Mouse (Mus musculus): ENCODE results near the gene Csrnp3.

Csrnp3 gene

DNA sequence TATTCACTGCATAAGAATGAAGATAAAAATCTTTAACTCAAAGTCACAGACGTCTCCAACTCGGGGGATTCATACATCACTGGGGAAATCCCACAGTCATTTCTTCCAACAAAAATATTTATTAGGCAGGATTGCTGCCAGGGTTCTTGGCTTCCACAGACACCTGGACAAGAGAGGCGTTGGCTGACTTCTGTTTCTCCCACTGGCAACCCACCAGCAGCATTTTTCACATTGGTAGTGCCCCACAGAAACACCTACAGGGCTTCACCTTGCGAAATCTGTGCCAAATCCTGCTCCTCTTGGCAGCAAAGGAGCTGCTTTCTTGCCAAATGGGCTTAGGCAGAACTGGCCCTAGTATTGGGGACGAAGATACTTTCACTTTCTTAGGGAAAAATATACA is 94.8 kb downstream of the Csrnp3 start:
- ATAC-seq (ENCODE audit: insufficient number of reproducible peaks, low FRiP score, low TSS enrichment), result peak; percentile 91

DNA sequence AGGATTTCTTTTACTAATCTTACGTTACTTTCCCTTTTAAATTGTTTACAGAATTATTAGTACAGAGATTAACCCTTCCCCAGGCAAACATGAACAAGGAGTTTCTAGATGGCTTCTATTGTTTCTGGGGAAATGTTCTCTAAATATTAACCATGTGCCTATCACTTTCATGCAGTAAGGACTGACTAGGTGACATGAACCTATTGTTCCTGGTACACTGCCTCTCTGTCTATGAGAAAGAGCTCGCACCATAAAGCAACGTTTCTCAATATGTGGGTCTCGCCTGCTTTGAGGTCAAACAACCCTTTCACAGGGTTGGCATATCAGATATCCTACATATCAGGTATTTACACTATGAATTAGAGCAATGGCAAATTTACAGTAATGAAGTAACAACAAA is 96.8 kb downstream of the Csrnp3 start:
- ATAC-seq (ENCODE audit: insufficient number of reproducible peaks, low FRiP score, low TSS enrichment), result no peak

DNA sequence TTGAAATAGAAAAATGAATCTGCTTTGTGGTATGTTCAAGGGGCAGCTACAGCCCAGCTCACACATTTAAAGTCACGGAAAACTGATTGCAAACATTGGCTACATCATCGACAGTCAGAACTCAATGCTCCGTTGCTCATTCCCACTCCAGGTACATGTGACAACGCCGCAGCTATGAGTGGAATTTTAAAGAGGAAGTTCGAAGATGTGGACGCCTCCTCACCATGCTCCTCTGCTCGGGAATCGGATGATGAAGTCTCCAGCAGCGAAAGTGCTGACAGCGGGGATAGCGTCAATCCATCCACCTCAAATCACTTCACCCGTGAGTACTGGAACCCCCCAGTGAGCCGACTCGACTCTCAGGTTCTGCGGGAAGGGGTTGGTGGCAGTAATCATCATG is 103.2 kb downstream of the Csrnp3 start:
- no peak for ATAC-seq (ENCODE audit: insufficient number of reproducible peaks, low FRiP score, low TSS enrichment)

DNA sequence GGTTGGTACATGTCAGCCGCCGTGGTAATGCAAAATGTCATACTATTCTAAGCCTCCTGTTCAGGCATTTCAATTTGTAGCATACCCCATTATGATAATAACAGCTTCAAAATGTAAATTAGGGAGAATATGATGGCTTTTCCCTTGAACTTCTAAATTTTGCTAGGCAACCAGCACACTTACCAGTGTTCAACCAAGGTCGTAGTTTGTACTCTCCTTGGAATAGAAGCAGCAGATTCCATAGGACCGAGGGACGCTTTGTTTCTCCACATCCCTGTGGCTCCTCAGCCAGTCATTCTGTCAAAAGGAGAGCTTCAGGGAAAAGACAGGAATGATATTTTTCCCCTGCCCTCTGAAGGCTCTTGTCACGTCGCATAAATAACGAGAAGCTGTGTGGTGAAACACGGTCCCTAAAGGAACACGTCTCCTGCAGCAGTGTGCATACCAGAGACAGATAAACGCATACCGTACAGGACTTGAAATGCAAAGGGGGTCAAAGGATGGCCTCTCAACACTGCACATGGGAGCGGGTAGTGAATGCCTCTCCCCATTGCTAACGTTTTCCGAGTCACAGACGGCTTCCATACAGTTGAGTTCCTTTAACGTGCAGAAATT is 108.3 kb downstream of the Csrnp3 start:
- ATAC-seq (ENCODE audit: insufficient number of reproducible peaks, low FRiP score, low TSS enrichment), result no peak

DNA sequence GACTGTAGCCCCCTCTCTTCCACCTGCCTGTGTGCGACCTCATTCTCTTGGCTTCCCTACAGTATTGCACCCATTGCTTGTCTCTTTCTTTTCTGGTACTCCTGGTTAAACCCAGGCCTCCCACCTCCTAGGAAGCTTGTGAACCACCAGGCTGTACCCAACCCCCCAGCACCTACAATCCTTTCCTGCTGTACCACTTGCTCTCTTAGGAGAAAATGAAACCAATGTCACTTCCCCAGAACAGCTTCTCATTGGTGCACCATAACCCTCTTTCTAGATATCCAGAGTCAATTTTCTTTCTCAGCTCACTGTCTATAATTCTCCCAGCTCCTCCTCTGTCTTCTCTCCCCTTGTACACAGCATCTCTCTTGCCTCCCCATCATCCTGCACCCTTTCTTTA is 110.2 kb downstream of the Csrnp3 start:
- ATAC-seq (ENCODE audit: insufficient number of reproducible peaks, low FRiP score, low TSS enrichment), result no peak

DNA sequence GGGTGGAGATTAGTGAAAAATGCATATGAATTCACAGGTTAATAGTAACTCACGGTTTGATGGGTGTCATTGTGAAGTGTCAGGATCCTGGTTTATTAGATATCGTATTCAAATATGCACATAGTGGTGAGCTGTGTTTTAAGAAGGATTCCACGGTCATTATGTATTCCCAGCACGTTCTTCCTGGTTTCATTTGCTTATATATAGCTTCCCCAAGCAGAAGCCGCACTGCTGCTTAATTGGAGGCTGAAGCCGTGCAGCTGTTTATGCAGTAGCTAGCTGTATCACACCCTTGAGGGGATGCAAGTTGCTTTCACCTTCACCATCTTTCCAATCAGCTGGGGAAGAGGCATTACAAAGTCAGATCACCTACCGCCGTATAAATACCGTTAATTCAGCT is 111.2 kb downstream of the Csrnp3 start:
- no peak for ATAC-seq (ENCODE audit: insufficient number of reproducible peaks, low FRiP score, low TSS enrichment)

DNA sequence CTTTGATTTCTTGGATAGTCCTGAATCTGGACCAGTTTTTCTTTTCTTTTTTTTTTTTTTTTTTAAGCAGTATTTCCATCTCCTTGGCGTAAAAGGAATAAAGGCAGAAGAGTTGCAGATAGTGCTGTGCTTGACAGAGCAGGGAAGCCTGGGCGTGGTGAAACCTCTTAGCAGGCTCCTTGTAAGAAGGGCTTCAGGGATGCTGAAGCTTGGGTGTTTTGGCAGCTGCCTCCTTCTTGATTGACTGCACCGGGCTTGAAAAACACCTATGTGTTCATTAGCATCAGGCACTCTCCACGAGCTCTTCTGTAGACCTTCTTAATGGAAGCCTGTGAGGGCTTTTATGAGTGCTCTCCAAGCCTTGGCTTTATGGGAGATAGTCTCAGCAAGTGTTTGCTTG is 117.9 kb downstream of the Csrnp3 start:
- ATAC-seq (ENCODE audit: insufficient number of reproducible peaks, low FRiP score, low TSS enrichment), result no peak

DNA sequence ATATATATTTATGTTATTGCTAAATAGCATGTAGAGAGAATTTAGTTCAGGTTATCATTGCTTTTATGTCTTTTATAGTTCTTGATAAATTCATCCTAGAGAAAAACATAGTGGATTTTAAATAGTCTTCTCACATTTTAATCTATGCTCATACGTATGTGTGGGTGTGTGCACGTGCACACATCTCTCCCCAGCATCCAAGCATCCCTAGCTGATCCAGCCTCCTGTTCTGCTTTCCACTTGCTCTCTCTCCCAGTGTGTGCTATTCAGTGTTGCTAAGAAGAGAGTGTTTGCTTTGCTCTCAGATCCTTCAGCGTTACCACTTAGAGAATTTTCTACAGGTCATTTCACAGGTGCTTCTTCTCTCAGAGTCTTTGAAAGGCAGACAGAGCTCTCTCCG is 123.2 kb downstream of the Csrnp3 start:
- no peak for ATAC-seq (ENCODE audit: insufficient number of reproducible peaks, low FRiP score, low TSS enrichment)

DNA sequence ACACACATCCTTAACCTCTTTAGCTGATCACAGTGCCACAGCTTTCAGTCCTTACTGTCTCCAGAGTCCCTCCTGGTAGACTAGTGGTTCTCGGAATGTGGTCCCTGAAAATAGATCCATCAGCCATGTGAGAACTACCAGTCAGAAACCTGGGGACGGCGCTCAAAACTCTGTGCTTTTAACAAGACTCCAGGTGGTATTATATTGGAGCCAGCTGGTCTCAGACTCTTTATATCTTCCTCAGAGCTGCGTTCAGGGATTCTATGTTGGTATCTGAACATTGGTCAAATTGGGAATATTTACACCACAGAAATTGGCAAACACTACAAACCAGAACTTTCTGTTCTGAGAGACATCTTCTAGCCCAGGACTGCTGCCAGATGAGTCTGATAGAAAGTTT is 128.3 kb downstream of the Csrnp3 start:
- no peak for ATAC-seq (ENCODE audit: insufficient number of reproducible peaks, low FRiP score, low TSS enrichment)

DNA sequence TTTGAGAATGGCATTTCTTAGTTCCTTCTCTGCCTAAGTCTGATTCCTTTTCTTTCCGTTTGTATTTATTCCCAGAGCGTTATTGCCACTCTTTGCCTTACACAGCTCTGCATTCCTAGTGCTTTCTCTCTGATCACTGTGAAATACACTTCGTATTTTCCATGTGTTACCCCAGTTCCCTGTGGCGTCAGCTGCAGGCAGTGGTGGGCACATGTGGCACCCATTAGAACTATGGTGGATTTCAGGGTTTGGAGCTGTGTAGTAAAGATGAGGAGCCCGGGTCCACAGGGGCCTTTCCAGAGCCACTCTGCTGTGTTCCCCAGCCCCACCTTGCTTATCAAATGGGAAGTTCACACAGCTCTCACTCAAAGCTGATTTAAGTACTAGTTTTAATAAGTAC is 129.8 kb downstream of the Csrnp3 start:
- ATAC-seq (ENCODE audit: insufficient number of reproducible peaks, low FRiP score, low TSS enrichment), result no peak

DNA sequence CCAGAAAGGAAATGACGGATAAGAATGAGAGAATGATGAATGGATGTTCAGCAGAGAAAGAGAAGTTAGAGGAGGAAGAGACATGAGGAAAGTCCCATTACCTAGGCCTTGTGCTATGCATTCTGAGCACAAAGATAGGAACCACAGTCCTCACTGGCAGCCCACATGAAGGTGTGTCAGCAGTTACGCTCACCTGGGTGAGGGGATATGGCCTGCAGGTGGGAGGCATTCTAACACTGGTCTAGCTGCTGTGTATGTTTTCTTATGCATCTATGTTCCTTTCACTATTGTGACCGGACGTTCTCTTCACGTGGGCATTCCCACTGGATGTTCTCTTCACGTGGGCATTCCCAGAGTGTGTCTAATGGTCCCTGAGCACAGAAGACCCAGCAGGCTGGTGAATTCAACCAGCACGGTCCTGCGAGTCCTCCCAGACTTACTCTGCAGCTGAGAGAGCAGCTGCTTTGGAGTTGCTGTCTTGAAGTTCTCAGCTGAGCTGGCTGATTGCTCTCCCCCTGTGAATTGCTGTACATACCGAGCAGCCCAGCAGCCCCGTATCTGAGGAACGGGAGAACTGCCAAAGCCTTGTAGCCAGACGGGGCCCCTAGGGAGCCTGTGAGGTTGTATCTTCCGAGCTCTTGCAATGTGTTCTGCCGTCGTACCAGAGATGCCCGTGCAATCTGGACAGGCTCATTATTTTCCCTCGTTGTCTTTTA is 133.9 kb downstream of the Csrnp3 start:
- peak; percentile 74 for ATAC-seq (ENCODE audit: insufficient number of reproducible peaks, low FRiP score, low TSS enrichment)

DNA sequence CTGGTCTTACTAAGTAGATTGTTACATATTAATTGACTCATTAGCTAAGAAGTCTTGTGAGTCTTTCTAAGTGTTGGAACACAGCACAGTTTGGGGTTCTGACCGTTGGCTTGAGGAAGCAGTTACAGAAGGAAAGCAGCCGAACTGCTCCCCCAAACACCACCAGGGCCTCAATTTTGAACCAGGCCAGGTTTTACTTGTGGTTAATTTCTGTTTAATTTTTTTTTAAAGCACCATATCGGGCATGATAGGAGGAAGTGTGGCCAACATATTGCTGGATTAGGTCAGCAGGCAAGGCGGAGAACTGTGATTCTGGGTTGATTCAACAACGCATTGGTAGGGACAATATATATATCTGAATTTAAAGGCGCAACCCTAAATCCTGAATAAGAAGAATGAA is 135.9 kb downstream of the Csrnp3 start:
- ATAC-seq (ENCODE audit: insufficient number of reproducible peaks, low FRiP score, low TSS enrichment), result no peak

DNA sequence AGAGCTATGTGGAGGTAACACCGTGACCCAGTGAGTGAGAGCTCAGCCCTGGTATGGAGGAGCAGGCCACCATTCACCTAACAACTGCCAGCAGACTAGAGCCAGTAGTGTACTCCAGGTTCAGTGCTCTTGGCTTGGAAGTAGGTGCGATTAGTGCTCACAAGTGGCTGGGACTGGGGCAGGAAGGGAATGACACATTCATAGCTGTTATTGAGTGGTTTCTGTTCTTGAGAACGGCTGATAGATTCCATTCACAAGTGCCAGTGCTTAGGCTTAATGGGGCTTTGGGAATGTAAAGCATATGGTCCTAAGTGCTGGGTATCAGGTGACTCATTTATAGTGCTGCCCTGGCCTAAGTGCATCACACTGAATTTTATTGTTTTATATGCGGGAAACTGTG is 136.4 kb downstream of the Csrnp3 start:
- ATAC-seq (ENCODE audit: insufficient number of reproducible peaks, low FRiP score, low TSS enrichment), result no peak

DNA sequence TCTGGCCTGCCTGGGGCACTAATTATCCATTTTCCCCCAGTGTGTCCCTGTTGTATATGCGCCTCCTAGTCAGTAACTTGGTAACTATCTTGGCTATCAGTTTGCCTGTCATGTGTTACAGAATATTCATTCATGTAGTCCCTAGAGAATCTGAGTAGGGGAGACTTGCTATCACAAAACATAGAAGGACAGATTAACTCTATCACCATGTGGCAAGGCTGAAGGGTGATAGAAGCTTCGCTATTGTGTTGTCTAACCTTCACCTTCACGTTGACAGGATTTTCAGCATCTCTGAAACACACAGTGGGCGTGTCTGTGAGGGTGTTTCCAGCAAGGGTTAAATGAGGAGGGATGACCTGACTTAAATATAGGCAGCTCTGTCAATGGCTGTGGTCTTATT is 140.1 kb downstream of the Csrnp3 start:
- no peak for ATAC-seq (ENCODE audit: insufficient number of reproducible peaks, low FRiP score, low TSS enrichment)

DNA sequence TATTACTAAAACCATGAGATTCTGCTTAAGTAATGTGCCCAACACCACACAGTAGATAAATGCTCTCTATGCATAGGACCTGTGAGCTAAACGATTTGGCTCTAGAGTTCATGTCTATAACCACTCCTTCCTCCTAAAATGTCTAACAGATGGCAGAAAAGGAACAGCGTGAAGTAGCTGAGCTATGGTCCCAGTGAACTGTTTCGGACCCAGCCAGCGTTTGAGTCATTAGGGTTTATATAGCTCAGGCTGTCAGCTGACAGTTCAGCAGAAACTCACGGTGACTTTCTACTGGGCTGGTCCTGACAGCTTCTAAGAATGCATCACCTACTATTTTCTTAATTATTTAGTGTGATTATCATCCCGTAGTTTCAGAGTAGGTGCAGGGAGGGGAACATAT is 141.5 kb downstream of the Csrnp3 start:
- peak; percentile 89 for ATAC-seq (ENCODE audit: insufficient number of reproducible peaks, low FRiP score, low TSS enrichment)

DNA sequence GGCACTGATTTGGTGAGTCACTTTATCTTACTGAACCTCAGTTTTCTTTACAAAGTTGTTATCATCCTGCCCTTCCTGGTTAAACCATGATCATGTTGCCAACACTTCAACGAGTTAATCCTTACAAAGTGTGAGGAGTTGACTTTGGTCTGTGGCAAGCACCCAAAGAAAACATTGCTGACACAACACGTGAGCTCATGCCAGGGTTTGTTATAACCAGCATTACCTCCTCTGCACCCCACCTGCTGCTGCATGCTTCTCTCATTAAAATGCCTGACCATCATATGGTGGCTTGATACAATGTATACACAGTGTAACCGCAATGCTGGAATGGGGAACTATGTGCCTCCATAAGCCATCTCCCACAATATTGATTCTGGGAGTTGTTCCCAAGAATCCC is 142.0 kb downstream of the Csrnp3 start:
- ATAC-seq (ENCODE audit: insufficient number of reproducible peaks, low FRiP score, low TSS enrichment), result no peak

DNA sequence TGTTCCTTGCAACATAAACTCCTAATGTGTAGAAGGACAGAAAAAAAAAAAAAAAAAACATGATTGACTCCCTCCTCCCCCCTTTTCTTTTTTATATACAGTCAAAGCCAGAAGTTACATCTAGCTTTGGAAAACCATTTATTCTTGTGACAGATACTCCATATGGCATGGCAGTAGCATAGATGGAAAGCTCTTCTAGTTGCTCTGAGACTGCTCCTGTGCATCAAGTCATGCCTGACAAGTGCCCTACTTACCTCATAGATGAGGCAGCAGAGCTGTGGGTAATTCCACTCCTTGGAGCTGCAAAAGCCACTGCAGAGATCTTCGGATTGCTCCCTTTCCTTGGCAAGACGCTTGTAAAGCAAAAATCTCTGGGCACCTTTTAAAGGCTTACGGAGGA is 143.2 kb downstream of the Csrnp3 start:
- ATAC-seq (ENCODE audit: insufficient number of reproducible peaks, low FRiP score, low TSS enrichment), result no peak

DNA sequence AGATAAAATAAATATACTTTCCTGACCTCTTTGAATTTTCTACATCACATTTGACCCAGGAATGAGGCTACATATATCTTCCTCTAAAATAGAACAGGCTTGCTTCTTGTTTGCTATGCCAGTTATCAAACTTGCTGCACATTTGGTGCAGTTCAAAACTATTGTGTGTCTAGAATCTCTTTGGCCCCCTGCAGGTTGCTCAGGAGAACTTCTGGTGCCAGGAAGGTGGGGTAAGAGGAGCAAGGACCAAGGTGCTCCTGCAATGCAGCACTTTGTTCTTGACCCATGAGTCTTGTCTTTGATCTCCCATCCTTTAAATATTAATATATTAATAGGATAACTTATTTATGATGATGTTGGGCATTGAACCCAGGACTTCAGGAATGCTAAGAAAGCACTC is 144.5 kb downstream of the Csrnp3 start:
- no peak for ATAC-seq (ENCODE audit: insufficient number of reproducible peaks, low FRiP score, low TSS enrichment)

DNA sequence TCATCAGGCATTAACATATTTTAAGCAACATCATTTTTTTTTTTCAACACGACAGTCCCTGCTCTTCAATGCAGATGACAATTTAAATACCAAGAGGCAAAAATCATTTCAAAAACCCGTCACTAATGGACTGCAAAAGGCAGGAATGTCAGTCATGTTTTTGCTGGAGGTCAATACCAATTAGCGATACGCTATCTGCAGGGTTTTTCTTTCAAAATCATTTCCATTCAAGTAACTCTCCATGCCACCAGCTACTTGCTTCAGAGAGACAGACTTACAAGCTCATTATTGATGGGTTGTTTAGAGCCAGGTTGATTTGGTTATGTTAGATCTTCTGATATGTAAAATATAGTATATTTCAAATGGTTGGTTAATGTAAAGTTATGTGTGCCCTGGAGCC is 145.2 kb downstream of the Csrnp3 start:
- no peak for ATAC-seq (ENCODE audit: insufficient number of reproducible peaks, low FRiP score, low TSS enrichment)

DNA sequence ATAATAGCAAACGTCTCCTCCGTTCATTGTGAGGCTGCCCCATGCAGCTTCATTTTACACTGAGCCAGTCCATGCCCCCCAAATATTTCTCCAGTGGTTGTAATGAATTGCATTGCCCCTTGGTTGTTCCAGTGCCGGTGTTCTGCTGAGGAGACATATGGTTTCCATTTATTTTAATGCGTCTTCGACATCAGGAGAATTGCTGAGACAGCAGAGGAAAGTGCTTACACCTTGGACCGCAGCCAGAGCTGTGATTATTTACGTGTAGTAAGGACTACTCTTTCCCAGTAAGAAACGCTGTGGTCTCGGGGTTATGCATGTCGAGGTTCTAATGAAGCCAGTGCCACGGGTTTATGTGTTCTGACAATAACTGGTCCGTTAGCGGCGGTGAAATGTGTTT is 147.8 kb downstream of the Csrnp3 start:
- ATAC-seq (ENCODE audit: insufficient number of reproducible peaks, low FRiP score, low TSS enrichment), result no peak

DNA sequence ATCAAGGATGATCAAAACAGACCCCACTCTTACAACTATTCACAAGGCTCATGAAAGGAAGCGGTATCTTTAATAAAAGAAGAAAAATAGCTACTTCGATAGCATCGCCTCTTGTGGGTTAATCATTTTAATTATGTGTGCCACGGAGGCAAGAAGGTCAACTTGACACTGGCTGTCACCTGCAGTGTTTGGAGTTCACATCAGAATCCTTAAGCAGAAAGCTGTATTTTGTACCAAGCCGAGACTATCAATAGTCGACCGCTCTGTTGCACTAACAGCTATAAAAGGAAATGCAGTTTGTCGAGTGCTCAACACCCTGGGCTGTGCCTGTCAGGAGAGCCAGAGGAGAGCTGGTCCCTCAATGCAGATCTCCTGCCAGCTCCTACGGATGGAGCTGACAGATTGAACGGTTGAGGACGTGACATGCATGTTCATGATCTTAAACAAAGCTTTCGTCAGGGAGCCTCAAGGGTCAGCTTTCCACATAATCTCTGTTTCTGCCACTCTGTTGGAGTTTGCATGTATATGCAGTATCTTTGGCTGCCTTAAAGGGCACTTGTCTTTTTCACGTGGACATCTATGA is 149.4 kb downstream of the Csrnp3 start:
- ATAC-seq (ENCODE audit: insufficient number of reproducible peaks, low FRiP score, low TSS enrichment), result 0 out of 2 replicates have a peak, but pooled peaks have one; percentile 36

DNA sequence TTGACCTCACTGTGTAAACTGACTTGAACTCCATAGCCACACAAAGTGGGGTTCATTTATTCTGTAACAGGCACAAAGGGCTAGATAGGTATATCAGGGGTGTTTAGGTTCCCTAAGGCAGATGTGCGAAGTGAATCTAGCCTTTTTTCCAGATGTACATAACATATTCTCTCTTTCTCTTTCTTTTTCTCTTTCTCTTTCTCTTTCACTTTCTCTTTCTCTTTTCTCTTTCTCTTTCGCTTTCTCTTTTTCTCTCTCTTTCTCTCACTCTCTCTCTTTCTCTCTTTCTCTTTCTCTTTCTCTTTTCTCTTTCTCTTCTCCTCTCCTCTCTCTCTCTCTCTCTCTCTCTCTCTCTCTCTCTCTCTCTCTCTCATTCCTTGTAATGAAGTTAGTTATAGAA is 153.2 kb downstream of the Csrnp3 start:
- no peak for ATAC-seq (ENCODE audit: insufficient number of reproducible peaks, low FRiP score, low TSS enrichment)
